Mouse (Mus musculus) stomach, postnatal 0 days (tissue): ENCODE data around the gene Ass1. TPM values are rescaled to one million over a fixed set of nuclear protein-coding genes. Genes with fewer than 3 reads are reported as not detected.
A peak's percentile ranks its signal among the peaks of the same experiment; 100 is the strongest.

Source experiments
- ATAC-seq: fragments of 200-750 bp; cut with Nextera tagmentation; 2 replicates; pipeline ENCODE4 v1.8.0; 2017; ENCODE audit not compliant: low FRiP score, low TSS enrichment
- DNase-seq: peaks from one replicate; pipeline ENCODE4 v3.0.0-alpha.2; 2016; ENCODE audit warnings: low spot score
- H3K27ac ChIP-seq: fragments of 300-500 bp; sonication (generic); replicated peaks from 2 replicates; pipeline ENCODE4 v1.5.1; 2014; ENCODE audit warnings: mild to moderate bottlenecking, control low read depth
- H3K27me3 ChIP-seq: fragments of 300-500 bp; sonication (generic); 2 replicates; pipeline ENCODE4 v1.6.1; 2014; ENCODE audit warnings: low read length; ENCODE audit not compliant: control insufficient read depth, insufficient read depth
- H3K36me3 ChIP-seq: fragments of 300-500 bp; sonication (generic); 2 replicates; pipeline ENCODE4 v1.6.1; 2014; ENCODE audit warnings: low read length, mixed read lengths; ENCODE audit not compliant: control insufficient read depth, insufficient read depth
- H3K4me1 ChIP-seq: fragments of 300-500 bp; sonication (generic); replicated peaks from 2 replicates; pipeline ENCODE4 v1.6.1; 2014; ENCODE audit warnings: antibody characterized with exemption; ENCODE audit not compliant: control insufficient read depth, insufficient read depth
- H3K4me2 ChIP-seq: fragments of 300-500 bp; sonication (generic); replicated peaks from 2 replicates; pipeline ENCODE4 v1.6.1; 2014; ENCODE audit warnings: low read depth, mild to moderate bottlenecking, control low read depth, moderate library complexity
- H3K4me3 ChIP-seq: fragments of 300-500 bp; sonication (generic); 2 replicates; pipeline ENCODE4 v1.5.1; 2014; ENCODE audit warnings: low read depth, low read length, control low read depth
- H3K9ac ChIP-seq: fragments of 300-500 bp; sonication (generic); 2 replicates; pipeline ENCODE4 v1.6.1; 2014; ENCODE audit warnings: mild to moderate bottlenecking, low read length, control low read depth, mixed read lengths
- H3K9me3 ChIP-seq: fragments of 300-500 bp; sonication (generic); 2 replicates; pipeline ENCODE4 v1.6.1; 2016; ENCODE audit warnings: low read length; ENCODE audit not compliant: control insufficient read depth
- CTCF ChIP-seq: IDR thresholded peaks from 2 replicates; pipeline ENCODE4 v1.5.1; 2016; ENCODE audit warnings: antibody characterized with exemption, low read depth, mild to moderate bottlenecking, moderate library complexity
- EP300 ChIP-seq: optimal IDR thresholded peaks from 2 replicates; pipeline ENCODE3; 2016; ENCODE audit warnings: antibody characterized with exemption
- WGBS: fragments of 180-500 bp; shearing (Covaris S2); extraction: QIAGEN DNeasy Blood & Tissue Kit; methylation state at CpG from one replicate; pipeline ENCODE4 v1.1.7; 2014; 5-methylcytosine and 5-hydroxymethylcytosine counted together
- polyA plus RNA-seq: library from polyadenylated mRNA; unstranded; fragments of >200 nt; fragmentation: Nextera tagmentation; extraction: Ambion mirVana; gene quantifications from 2 replicates; pipeline ENCODE4 v1.2.1, GENCODE M21; 2015

The Ass1 gene
- polyA plus RNA-seq, 1 experiment from 2014 or later, result 34.3 TPM

GRCm38 (mm10) chr2:31448756-31449440 is 21.1 kb upstream of the Ass1 start:
- no peak overlapping the region for H3K4me2 ChIP-seq
- WGBS, result 68% methylated on average over 3 of the region's 3 CpGs
- no peaks in the 10 kb centered on the region for H3K27me3 ChIP-seq
- 0 out of 2 replicates have a peak overlapping the region, but pooled peaks have one; percentile 45 for H3K27ac ChIP-seq
- H3K4me3 ChIP-seq, result no peak overlapping the region
- H3K36me3 ChIP-seq, result no peaks in the 10 kb centered on the region
- H3K9me3 ChIP-seq, result no peaks in the 10 kb centered on the region
- no peak for ATAC-seq
- TF ChIP-seq EP300 (no peak), CTCF (no peak)
- H3K4me1 ChIP-seq, result 0 out of 2 replicates have a peak, but pooled peaks cover 3% of the 10 kb centered on the region
- DNase-seq, result no peak
- no peak overlapping the region for H3K9ac ChIP-seq

GRCm38 (mm10) chr2:31449441-31449815 is 20.6 kb upstream of the Ass1 start:
- ATAC-seq, result peak; percentile 46; the same call in 1 of the 2 replicates
- H3K27me3 ChIP-seq, result no peaks in the 10 kb centered on the region
- TF ChIP-seq EP300, result no peak
- TF ChIP-seq CTCF, result no peak
- H3K27ac ChIP-seq, result 0 out of 2 replicates have a peak overlapping the region, but pooled peaks have one; percentile 45
- WGBS, result 47% methylated on average over 4 of the region's 4 CpGs
- H3K4me1 ChIP-seq, result 0 out of 2 replicates have a peak, but pooled peaks cover 3% of the 10 kb centered on the region
- no peaks in the 10 kb centered on the region for H3K9me3 ChIP-seq
- no peaks in the 10 kb centered on the region for H3K36me3 ChIP-seq
- no peak overlapping the region for H3K4me3 ChIP-seq
- H3K9ac ChIP-seq, result no peak overlapping the region
- peak; percentile 36 for DNase-seq
- H3K4me2 ChIP-seq, result no peak overlapping the region

DNA sequence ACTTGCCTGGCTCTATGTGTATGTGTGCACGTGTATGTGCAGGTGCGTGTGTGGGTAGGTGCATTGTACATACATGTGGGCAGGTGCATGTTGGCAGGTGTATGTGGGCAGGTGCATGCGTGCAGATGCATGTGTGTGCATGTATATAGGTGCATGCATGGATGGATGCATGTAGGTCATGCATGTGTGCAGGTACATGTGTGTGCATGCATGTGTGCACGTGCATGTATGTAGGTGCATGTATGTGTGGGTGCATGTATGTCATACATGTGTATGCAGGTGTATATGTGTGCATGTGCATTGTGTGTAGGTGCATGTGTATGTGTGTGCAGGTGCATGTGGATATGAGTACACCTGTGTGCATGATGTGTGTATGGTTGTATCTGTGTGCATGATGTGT is 20.1 kb upstream of the Ass1 start:
- Histone ChIP-seq H3K27me3 (no peaks in the 10 kb centered on the region), H3K4me3 (no peak overlapping the region), H3K4me1 (0 out of 2 replicates have a peak, but pooled peaks cover 3% of the 10 kb centered on the region), H3K9ac (no peak overlapping the region), H3K27ac (no peak overlapping the region), H3K4me2 (no peak overlapping the region), H3K9me3 (no peaks in the 10 kb centered on the region), H3K36me3 (no peaks in the 10 kb centered on the region)
- 0 out of 2 replicates have a peak, but pooled peaks have one; percentile 1 for ATAC-seq
- WGBS, result 89% methylated on average over 4 of the region's 4 CpGs
- DNase-seq, result no peak
- TF ChIP-seq CTCF (no peak), EP300 (no peak)

DNA sequence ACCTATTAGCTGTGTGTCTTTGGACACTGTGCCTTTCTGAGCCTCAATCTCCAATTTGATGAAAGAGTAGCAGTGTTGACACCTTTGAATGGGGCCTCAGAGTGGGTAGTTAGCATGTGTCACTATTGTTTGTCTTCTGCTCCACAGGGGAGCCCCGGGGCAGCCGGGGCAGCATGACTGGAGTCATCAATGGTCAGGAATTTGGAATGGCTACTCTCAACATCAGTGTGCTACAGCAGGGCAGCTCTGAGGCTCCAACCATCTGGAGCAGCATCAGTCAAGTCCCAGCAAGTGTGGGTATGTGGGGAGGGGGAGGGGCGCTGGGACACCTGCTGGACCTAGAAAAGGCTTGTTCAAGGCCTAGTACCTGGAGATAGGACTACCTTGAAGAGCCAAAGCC is 19.3 kb upstream of the Ass1 start:
- WGBS, result 36% methylated on average over 3 of the region's 3 CpGs
- 0 out of 2 replicates have a peak, but pooled peaks cover 3% of the 10 kb centered on the region for H3K4me1 ChIP-seq
- TF ChIP-seq EP300 (no peak), CTCF (no peak)

DNA sequence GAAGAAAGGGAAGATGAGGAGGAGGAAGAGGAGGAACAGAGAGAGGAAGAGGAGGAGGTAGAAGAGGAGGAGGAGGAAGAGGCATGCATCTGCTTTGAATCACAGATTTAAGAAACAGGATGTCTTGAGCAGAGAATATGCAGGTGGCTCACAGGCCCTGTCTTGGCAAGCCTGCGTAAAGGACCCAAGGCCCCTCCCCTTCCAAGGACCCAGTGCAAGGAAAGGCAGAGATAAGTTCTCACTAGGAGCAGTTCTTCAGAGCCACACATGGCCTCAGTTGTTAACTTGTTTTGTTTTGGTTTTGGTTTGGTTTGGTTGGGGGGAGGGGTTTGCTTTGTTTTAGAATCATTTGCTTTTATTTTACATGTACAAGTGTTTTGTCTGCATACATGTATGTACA is 18.5 kb upstream of the Ass1 start:
- H3K27me3 ChIP-seq, result no peaks in the 10 kb centered on the region
- TF ChIP-seq CTCF, result no peak
- no peak for TF ChIP-seq EP300
- WGBS, result 30% methylated on average over 1 of the region's 1 CpGs
- no peaks in the 10 kb centered on the region for H3K9me3 ChIP-seq
- H3K9ac ChIP-seq, result no peak overlapping the region
- H3K4me3 ChIP-seq, result no peak overlapping the region
- ATAC-seq (no peak), DNase-seq (no peak)
- H3K4me1 ChIP-seq, result peaks cover 3% of the 10 kb centered on the region; the same call in 1 of the 2 replicates
- H3K27ac ChIP-seq, result no peak overlapping the region
- no peaks in the 10 kb centered on the region for H3K36me3 ChIP-seq
- H3K4me2 ChIP-seq, result no peak overlapping the region

More for the DNA sequence above, 19.3 kb upstream of the Ass1 start:
- H3K9me3 ChIP-seq, result no peaks in the 10 kb centered on the region
- no peaks in the 10 kb centered on the region for H3K36me3 ChIP-seq
- no peak overlapping the region for H3K9ac ChIP-seq
- no peak overlapping the region for H3K4me3 ChIP-seq
- H3K4me2 ChIP-seq, result no peak overlapping the region
- ATAC-seq, result no peak
- no peak for DNase-seq
- H3K27ac ChIP-seq, result no peak overlapping the region
- no peaks in the 10 kb centered on the region for H3K27me3 ChIP-seq

- H3K27ac ChIP-seq, result peak overlapping the region; percentile 70
- TF ChIP-seq CTCF (no peak), EP300 (no peak)
- ATAC-seq, result 0 out of 2 replicates have a peak, but pooled peaks have one; percentile 5
- no peak overlapping the region for H3K4me3 ChIP-seq
- peaks cover 3% of the 10 kb centered on the region; the same call in 1 of the 2 replicates for H3K4me1 ChIP-seq
- no peaks in the 10 kb centered on the region for H3K36me3 ChIP-seq
- WGBS, result 55% methylated on average over 13 of the region's 13 CpGs
- no peaks in the 10 kb centered on the region for H3K27me3 ChIP-seq
- no peak overlapping the region for H3K9ac ChIP-seq
- H3K9me3 ChIP-seq, result no peaks in the 10 kb centered on the region
- peak; percentile 42 for DNase-seq
- H3K4me2 ChIP-seq, result no peak overlapping the region
These were observed 17.0 kb upstream of the Ass1 start for GRCm38 (mm10) chr2:31453011-31453410.
